Mouse (Mus musculus) retina, postnatal 1 day (tissue): Measurements from ENCODE around the gene Olfr137.

Experiments used
- DNase-seq: peaks from one replicate; pipeline ENCODE4 v3.0.0-alpha.2; 2012

The Olfr137 gene

DNA sequence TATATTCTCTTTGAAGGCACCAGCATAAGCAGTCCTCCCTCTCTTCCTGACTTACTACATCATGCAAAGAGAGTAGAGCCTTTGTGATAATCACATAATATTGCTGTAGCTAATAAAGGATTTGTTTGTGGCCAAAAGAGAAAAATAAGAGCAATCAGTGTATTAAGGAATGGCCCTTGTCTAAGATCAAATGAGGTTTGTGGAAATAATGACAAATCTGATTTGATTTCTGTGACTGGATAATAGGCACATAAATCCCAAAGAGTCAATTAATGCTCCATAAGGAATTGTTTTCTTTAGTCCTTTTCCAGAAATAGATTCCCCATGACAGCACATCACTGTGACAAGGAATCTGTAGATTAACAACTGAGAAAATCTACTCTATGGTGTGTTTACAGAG is at the start of gene Olfr137:
TSS of gene Olfr137 (minus strand) at position 101 of the 400 bp plus-strand sequence.
- DNase-seq, result no peak

GRCm38 (mm10) chr17:38329531-38329930 is 22.2 kb upstream of the Olfr137 start, which contains the start of gene Olfr136:
TSS of gene Olfr136 (plus strand) at chr17:38329831.
- no peak for DNase-seq

- DNase-seq, result no peak
Observed at GRCm38 (mm10) chr17:38260735-38261134, 46.6 kb downstream of the Olfr137 start, which contains the start of gene Olfr138. TSS of gene Olfr138 (plus strand) at chr17:38261035.
